Mouse (Mus musculus): Measurements from ENCODE around the gene Hexim1. TPM values are rescaled to one million over a fixed set of nuclear protein-coding genes. Genes with fewer than 3 reads are reported as not detected.

Gene Hexim1
- total RNA-seq (2023), result 10 to 100 TPM; 41.6 to 56.4 TPM

GRCm38 (mm10) chr11:103116008-103116818 lies at the start of gene Hexim1:
TSS of gene Hexim1 (plus strand) at chr11:103116231.

GRCm38 (mm10) chr11:103101481-103101865 lies 14.6 kb upstream of the Hexim1 start, which contains the start of the genes Plcd3 and Acbd4:
TSS of gene Plcd3 (minus strand) at chr11:103101658.
TSS of gene Acbd4 (plus strand) at chr11:103101682.

GRCm38 (mm10) chr11:103131701-103132575 lies 15.9 kb downstream of the Hexim1 start, which contains the start of gene Hexim2:
TSS of gene Hexim2 (plus strand) at chr11:103132429.

Other genes with a start within 250 kb of the Hexim1 start
- 100 to 1,000 TPM; 128 to 132 TPM for gene Eftud2, start 235.2 kb upstream of the Hexim1 start, total RNA-seq (2023)
- not detected for gene Ccdc103, start 235.0 kb upstream of the Hexim1 start, total RNA-seq (2023)
- gene Fam187a, start 231.1 kb upstream of the Hexim1 start, total RNA-seq (2023), result not detected
- not detected for gene Gfap, start 215.3 kb upstream of the Hexim1 start, total RNA-seq (2023)
- under 1 TPM; 0.21 to 0.84 TPM for gene Kif18b, start 191.1 kb upstream of the Hexim1 start, total RNA-seq (2023)
- gene C1ql1, start 169.5 kb upstream of the Hexim1 start, total RNA-seq (2023), result not detected
- 10 to 100 TPM; 55.5 to 61.3 TPM for gene Nmt1, start 88.0 kb upstream of the Hexim1 start, total RNA-seq (2023)
- 10 to 100 TPM; 15.0 to 20.2 TPM for gene Dcakd, start 87.9 kb upstream of the Hexim1 start, total RNA-seq (2023)
- gene Plcd3, start 14.6 kb upstream of the Hexim1 start, total RNA-seq (2023), result 1 to 10 TPM in 1 of 2 experiments, under 1 TPM in 1; 0.99 to 2.3 TPM
- gene Acbd4, start 14.5 kb upstream of the Hexim1 start, total RNA-seq (2023), result 10 to 100 TPM; 43.2 to 61.9 TPM
- gene Hexim2, start 16.2 kb downstream of the Hexim1 start, total RNA-seq (2023), result 1 to 10 TPM; 4.3 to 4.9 TPM
- gene Fmnl1, start 54.9 kb downstream of the Hexim1 start, total RNA-seq (2023), result 100 to 1,000 TPM; 422 to 442 TPM
- not detected for gene 1700023F06Rik, start 92.3 kb downstream of the Hexim1 start, total RNA-seq (2023)
- not detected for gene Spata32, start 102.2 kb downstream of the Hexim1 start, total RNA-seq (2023)
- 10 to 100 TPM; 74.6 to 84.4 TPM for gene Map3k14, start 151.2 kb downstream of the Hexim1 start, total RNA-seq (2023)
- gene Arhgap27, start 247.5 kb downstream of the Hexim1 start, total RNA-seq (2023), result 100 to 1,000 TPM; 102 to 112 TPM

Data from B cell, adult 67 days (primary cell).